Mouse (Mus musculus) hindbrain, embryonic 11.5 days (tissue): ENCODE measurements at regions not wholly inside any gene's neighbourhood (a gene's known extent, or its start where the extent isn't known, plus 50 kb on each side); places are given as distances from the start of the nearest gene placed in this dataset.

Experiments used
- ATAC-seq: fragments of 200-750 bp; cut with Nextera tagmentation; 2 replicates; pipeline ENCODE4 v1.8.0; 2017; ENCODE audit warnings: mild to moderate bottlenecking, moderate TSS enrichment, moderate library complexity; ENCODE audit not compliant: low FRiP score
- DNase-seq: peaks from one replicate; pipeline ENCODE4 v3.0.0-alpha.2; 2015; ENCODE audit warnings: low spot score
- H3K27ac ChIP-seq: fragments of 300-500 bp; sonication (generic); 2 replicates; pipeline ENCODE4 v1.5.1; 2014; ENCODE audit warnings: mild to moderate bottlenecking, low read depth, low read length
- H3K27me3 ChIP-seq: fragments of 300-500 bp; sonication (generic); 2 replicates; pipeline ENCODE4 v1.6.1; 2014; ENCODE audit warnings: mild to moderate bottlenecking, low read length, moderate library complexity, mixed read lengths; ENCODE audit not compliant: control insufficient read depth, insufficient read depth
- H3K36me3 ChIP-seq: fragments of 300-500 bp; sonication (generic); 2 replicates; pipeline ENCODE4 v1.6.1; 2014; ENCODE audit warnings: mild to moderate bottlenecking, low read length, moderate library complexity, mixed read lengths; ENCODE audit not compliant: control insufficient read depth, insufficient read depth
- H3K4me1 ChIP-seq: fragments of 300-500 bp; sonication (generic); replicated peaks from 2 replicates; pipeline ENCODE4 v1.6.1; 2014; ENCODE audit warnings: low read length, mixed read lengths; ENCODE audit not compliant: control insufficient read depth, insufficient read depth
- H3K4me2 ChIP-seq: fragments of 300-500 bp; sonication (generic); replicated peaks from 2 replicates; pipeline ENCODE4 v1.6.1; 2014; ENCODE audit warnings: mild to moderate bottlenecking, low read depth, low read length
- H3K4me3 ChIP-seq: fragments of 300-500 bp; sonication (generic); 2 replicates; pipeline ENCODE4 v1.5.1; 2014; ENCODE audit warnings: low read depth, low read length
- H3K9ac ChIP-seq: fragments of 300-500 bp; sonication (generic); 2 replicates; pipeline ENCODE4 v1.6.1; 2014; ENCODE audit warnings: low read depth, low read length
- H3K9me3 ChIP-seq: fragments of 300-500 bp; sonication (generic); 2 replicates; pipeline ENCODE4 v1.6.1; 2016; ENCODE audit warnings: low read length; ENCODE audit not compliant: control insufficient read depth
- WGBS: fragments of 180-500 bp; shearing (Covaris S2); extraction: QIAGEN DNeasy Blood & Tissue Kit; methylation state at CpG from one replicate; pipeline ENCODE4 v1.1.7; 2014; 5-methylcytosine and 5-hydroxymethylcytosine counted together

GRCm38 (mm10) chr8:113977072-113977471 lies 128.5 kb upstream of the Adamts18 start:
- no peaks in the 10 kb centered on the region for H3K36me3 ChIP-seq
- no peak overlapping the region for H3K4me2 ChIP-seq
- no peak for ATAC-seq
- DNase-seq = no peak
- 60% methylated on average over 4 of the region's 4 CpGs for WGBS
- no peak overlapping the region for H3K9ac ChIP-seq
- no peak overlapping the region for H3K4me3 ChIP-seq
- H3K27ac ChIP-seq = no peak overlapping the region
- no peaks in the 10 kb centered on the region; the same call in 1 of the 2 replicates for H3K4me1 ChIP-seq
- no peaks in the 10 kb centered on the region for H3K27me3 ChIP-seq
- H3K9me3 ChIP-seq = no peaks in the 10 kb centered on the region

GRCm38 (mm10) chr8:113978946-113979345 lies 130.4 kb upstream of the Adamts18 start:
- no peaks in the 10 kb centered on the region for H3K27me3 ChIP-seq
- no peak overlapping the region for H3K9ac ChIP-seq
- no peaks in the 10 kb centered on the region; the same call in 1 of the 2 replicates for H3K4me1 ChIP-seq
- 56% methylated on average over 9 of the region's 9 CpGs for WGBS
- ATAC-seq (no peak), DNase-seq (no peak)
- no peak overlapping the region for H3K4me2 ChIP-seq
- H3K9me3 ChIP-seq = no peaks in the 10 kb centered on the region
- H3K27ac ChIP-seq = no peak overlapping the region
- no peaks in the 10 kb centered on the region for H3K36me3 ChIP-seq
- no peak overlapping the region for H3K4me3 ChIP-seq

GRCm38 (mm10) chr8:113979837-113980236 lies 131.3 kb upstream of the Adamts18 start:
- Histone ChIP-seq H3K36me3 (no peaks in the 10 kb centered on the region), H3K9me3 (no peaks in the 10 kb centered on the region), H3K4me2 (no peak overlapping the region), H3K4me1 (no peaks in the 10 kb centered on the region; the same call in 1 of the 2 replicates), H3K4me3 (no peak overlapping the region), H3K27me3 (no peaks in the 10 kb centered on the region), H3K27ac (no peak overlapping the region), H3K9ac (no peak overlapping the region)
- 92% methylated on average over 5 of the region's 5 CpGs for WGBS
- DNase-seq (no peak), ATAC-seq (no peak)

- Histone ChIP-seq H3K36me3 (no peaks in the 10 kb centered on the region), H3K27ac (no peak overlapping the region), H3K4me3 (no peak overlapping the region), H3K9ac (no peak overlapping the region), H3K27me3 (no peaks in the 10 kb centered on the region), H3K4me1 (no peaks in the 10 kb centered on the region; the same call in 1 of the 2 replicates), H3K4me2 (no peak overlapping the region), H3K9me3 (no peaks in the 10 kb centered on the region)
- WGBS = 29% methylated on average over 1 of the region's 1 CpGs
- DNase-seq (no peak), ATAC-seq (no peak)
Measured at GRCm38 (mm10) chr8:113981339-113981738, 132.8 kb upstream of the Adamts18 start.

- H3K9me3 ChIP-seq = no peaks in the 10 kb centered on the region
- DNase-seq (peak; percentile 79), ATAC-seq (no peak)
- no peaks in the 10 kb centered on the region for H3K27me3 ChIP-seq
- H3K4me3 ChIP-seq = no peak overlapping the region
- WGBS = 12% methylated on average over 10 of the region's 10 CpGs
- H3K27ac ChIP-seq = no peak overlapping the region
- H3K4me1 ChIP-seq = no peaks in the 10 kb centered on the region
- no peaks in the 10 kb centered on the region for H3K36me3 ChIP-seq
- no peak overlapping the region for H3K9ac ChIP-seq
- no peak overlapping the region for H3K4me2 ChIP-seq
Measured at GRCm38 (mm10) chr8:113984845-113985244, 136.3 kb upstream of the Adamts18 start.

GRCm38 (mm10) chr8:113985471-113985870 lies 136.9 kb upstream of the Adamts18 start:
- Histone ChIP-seq H3K4me2 (no peak overlapping the region), H3K9me3 (no peaks in the 10 kb centered on the region), H3K4me1 (no peaks in the 10 kb centered on the region), H3K36me3 (no peaks in the 10 kb centered on the region), H3K4me3 (no peak overlapping the region), H3K27ac (no peak overlapping the region), H3K9ac (no peak overlapping the region), H3K27me3 (no peaks in the 10 kb centered on the region)
- 46% methylated on average over 11 of the region's 11 CpGs for WGBS
- ATAC-seq (no peak), DNase-seq (no peak)

- Histone ChIP-seq H3K4me2 (no peak overlapping the region), H3K9me3 (no peaks in the 10 kb centered on the region), H3K27ac (no peak overlapping the region), H3K4me1 (no peaks in the 10 kb centered on the region), H3K9ac (no peak overlapping the region), H3K27me3 (no peaks in the 10 kb centered on the region), H3K36me3 (no peaks in the 10 kb centered on the region), H3K4me3 (no peak overlapping the region)
- ATAC-seq (no peak), DNase-seq (no peak)
- 49% methylated on average over 7 of the region's 7 CpGs for WGBS
Measured at GRCm38 (mm10) chr8:113985948-113986347, 137.4 kb upstream of the Adamts18 start.

GRCm38 (mm10) chr8:113990718-113991117 lies 142.2 kb upstream of the Adamts18 start:
- WGBS = 70% methylated on average over 9 of the region's 9 CpGs
- Histone ChIP-seq H3K4me2 (no peak overlapping the region), H3K9me3 (no peaks in the 10 kb centered on the region), H3K4me3 (no peak overlapping the region), H3K36me3 (no peaks in the 10 kb centered on the region), H3K27me3 (no peaks in the 10 kb centered on the region), H3K4me1 (no peaks in the 10 kb centered on the region), H3K27ac (no peak overlapping the region), H3K9ac (no peak overlapping the region)
- no peak for ATAC-seq
- no peak for DNase-seq

GRCm38 (mm10) chr8:113998881-113999280 lies 134.5 kb upstream of the Nudt7 start:
- H3K4me2 ChIP-seq = no peak overlapping the region
- H3K27me3 ChIP-seq = no peaks in the 10 kb centered on the region
- H3K27ac ChIP-seq = no peak overlapping the region
- 44% methylated on average over 6 of the region's 6 CpGs for WGBS
- H3K9ac ChIP-seq = no peak overlapping the region
- H3K4me3 ChIP-seq = no peak overlapping the region
- DNase-seq = peak; percentile 26
- H3K36me3 ChIP-seq = no peaks in the 10 kb centered on the region
- no peak for ATAC-seq
- no peaks in the 10 kb centered on the region for H3K4me1 ChIP-seq
- H3K9me3 ChIP-seq = no peaks in the 10 kb centered on the region
